Mouse (Mus musculus) layer of hippocampus, adult 9-10 months (tissue): ENCODE measurements around the gene Ces1d.

Experiments used
- DNase-seq: peaks from one replicate; pipeline ENCODE4 v3.0.0; 2022; ENCODE audit warnings: low spot score

Ces1d gene

GRCm38 (mm10) chr8:93132196-93132595 lies 65.4 kb downstream of the Ces1d start:
- DNase-seq: no peak

- DNase-seq: no peak
These were observed 66.2 kb downstream of the Ces1d start, which contains the start of gene Ces1c for GRCm38 (mm10) chr8:93131233-93131980. Ces1c (minus strand) TSS chr8:93131283.

GRCm38 (mm10) chr8:93126476-93126875 lies 71.2 kb downstream of the Ces1d start:
- no peak for DNase-seq

GRCm38 (mm10) chr8:93122005-93122404 lies 75.6 kb downstream of the Ces1d start:
- no peak for DNase-seq
